Mouse (Mus musculus) spleen, adult 2 months (tissue): ENCODE measurements around the gene Cdk9. TPM values are rescaled to one million over a fixed set of nuclear protein-coding genes. Genes with fewer than 3 reads are reported as not detected.

Experiments
- DNase-seq, 2 experiments: peaks; one replicate each; pipeline versions ENCODE4 v3.0.0 to v3.0.0-alpha.2; 2012 to 2021; ENCODE audit warnings: low spot score in 2 of 2, low read depth in 1 of 2
- H3K27ac ChIP-seq: fragments of 200-500 bp; 2 replicates; pipeline ENCODE4 v1.5.1; 2012; ENCODE audit warnings: low read length, inconsistent platforms; ENCODE audit not compliant: insufficient read depth
- H3K27me3 ChIP-seq: fragments of 200-500 bp; 2 replicates; pipeline ENCODE4 v1.6.1; 2012; ENCODE audit warnings: mild to moderate bottlenecking, moderate library complexity, low read length, inconsistent platforms; ENCODE audit not compliant: control insufficient read depth, insufficient read depth
- H3K36me3 ChIP-seq: fragments of 200-500 bp; 2 replicates; pipeline ENCODE4 v1.6.1; 2012; ENCODE audit warnings: mild to moderate bottlenecking, low read length, inconsistent platforms; ENCODE audit not compliant: control insufficient read depth, insufficient read depth
- H3K4me1 ChIP-seq: fragments of 200-500 bp; 2 replicates; pipeline ENCODE4 v1.6.1; 2011; ENCODE audit warnings: inconsistent platforms; ENCODE audit not compliant: control insufficient read depth, insufficient read depth, insufficient read length
- H3K4me3 ChIP-seq: fragments of 200-500 bp; 2 replicates; pipeline ENCODE4 v1.5.1; 2011; ENCODE audit warnings: mild to moderate bottlenecking, inconsistent platforms; ENCODE audit not compliant: insufficient read depth, insufficient read length; ENCODE audit errors: extremely low read depth
- CTCF ChIP-seq: fragments of 200-500 bp; IDR thresholded peaks from 2 replicates; pipeline ENCODE4 v1.5.1; 2011; ENCODE audit warnings: mild to moderate bottlenecking, inconsistent platforms; ENCODE audit not compliant: insufficient read depth, insufficient read length, insufficient replicate concordance; ENCODE audit errors: extremely low read depth
- POLR2A ChIP-seq: fragments of 200-500 bp; IDR thresholded peaks from 2 replicates; pipeline ENCODE4 v1.6.1; 2011; ENCODE audit warnings: low read depth, low read length, inconsistent platforms
- WGBS: fragments of 180-500 bp; shearing (Covaris S2); methylation state at CpG from one replicate; pipeline ENCODE4 v1.1.7; 2018; 5-methylcytosine and 5-hydroxymethylcytosine counted together
- polyA plus RNA-seq: library from polyadenylated mRNA; depleted of rRNA; stranded (reverse); fragments of >200 nt; gene quantifications from 2 replicates; pipeline ENCODE4 v1.2.3, GENCODE M21; 2012

Cdk9 gene
- polyA plus RNA-seq, 1 experiment, result 125 TPM

- WGBS, result 82% methylated on average over 6 of the region's 6 CpGs
These were observed 19.8 kb upstream of the Cdk9 start for GRCm38 (mm10) chr2:32732695-32733094.

GRCm38 (mm10) chr2:32731911-32732310, 19.0 kb upstream of the Cdk9 start:
- TF ChIP-seq CTCF (no peak), POLR2A (no peak)
- WGBS, result 85% methylated on average over 4 of the region's 4 CpGs
- H3K27me3 ChIP-seq, result no peaks in the 10 kb centered on the region
- peaks cover 15% of the 10 kb centered on the region; the same call in 1 of the 2 replicates for H3K4me1 ChIP-seq
- peak overlapping the region; percentile 28 for H3K27ac ChIP-seq
- no peak for DNase-seq
- H3K4me3 ChIP-seq, result no peak overlapping the region
- H3K36me3 ChIP-seq, result peaks cover 17% of the 10 kb centered on the region

More at GRCm38 (mm10) chr2:32732695-32733094, 19.8 kb upstream of the Cdk9 start:
- DNase-seq, result no peak
- Histone ChIP-seq H3K36me3 (peaks cover 22% of the 10 kb centered on the region), H3K27me3 (no peaks in the 10 kb centered on the region), H3K4me3 (no peak overlapping the region), H3K4me1 (peaks cover 12% of the 10 kb centered on the region; the same call in 1 of the 2 replicates), H3K27ac (no peak overlapping the region)
- TF ChIP-seq POLR2A, result no peak
- TF ChIP-seq CTCF, result no peak

- Histone ChIP-seq H3K27me3 (no peaks in the 10 kb centered on the region), H3K4me1 (peaks cover 15% of the 10 kb centered on the region; the same call in 1 of the 2 replicates), H3K4me3 (no peak overlapping the region), H3K27ac (peak overlapping the region; percentile 11; the same call in 1 of the 2 replicates), H3K36me3 (peaks cover 21% of the 10 kb centered on the region)
- no peak for TF ChIP-seq CTCF
- no peak for TF ChIP-seq POLR2A
- WGBS, result 89% methylated on average over 11 of the region's 11 CpGs
- no peak for DNase-seq
These were observed 18.0 kb upstream of the Cdk9 start for GRCm38 (mm10) chr2:32730854-32731253.

- TF ChIP-seq POLR2A (no peak), CTCF (no peak)
- Histone ChIP-seq H3K4me3 (no peak overlapping the region), H3K27me3 (no peaks in the 10 kb centered on the region), H3K4me1 (peaks cover 19% of the 10 kb centered on the region; the same call in 1 of the 2 replicates), H3K36me3 (peaks cover 27% of the 10 kb centered on the region), H3K27ac (no peak overlapping the region; the same call in 1 of the 2 replicates)
- 90% methylated on average over 4 of the region's 4 CpGs for WGBS
- DNase-seq, result no peak
These were observed 16.7 kb upstream of the Cdk9 start for GRCm38 (mm10) chr2:32729547-32729946.

- Histone ChIP-seq H3K36me3 (peaks cover 26% of the 10 kb centered on the region), H3K27ac (peak overlapping the region; percentile 49), H3K4me3 (peak overlapping the region; percentile 34; the same call in 1 of the 2 replicates), H3K27me3 (no peaks in the 10 kb centered on the region), H3K4me1 (peaks cover 21% of the 10 kb centered on the region; the same call in 1 of the 2 replicates)
- TF ChIP-seq POLR2A, result no peak
- TF ChIP-seq CTCF, result no peak
- 39% methylated on average over 7 of the region's 7 CpGs for WGBS
- no peak for DNase-seq
These were observed 15.6 kb upstream of the Cdk9 start for GRCm38 (mm10) chr2:32728463-32728862.

- peaks cover 25% of the 10 kb centered on the region for H3K36me3 ChIP-seq
- H3K4me3 ChIP-seq, result peak overlapping the region; percentile 37; the same call in 1 of the 2 replicates
- no peaks in the 10 kb centered on the region for H3K27me3 ChIP-seq
- H3K4me1 ChIP-seq, result peaks cover 24% of the 10 kb centered on the region; the same call in 1 of the 2 replicates
- H3K27ac ChIP-seq, result peak overlapping the region; percentile 59
- TF ChIP-seq POLR2A (no peak), CTCF (no peak)
- 6% methylated on average over 16 of the region's 16 CpGs for WGBS
- peak; percentile 71 to 72 for DNase-seq
These were observed 14.6 kb upstream of the Cdk9 start for GRCm38 (mm10) chr2:32727435-32727834.
